Mouse (Mus musculus) megakaryocyte, embryonic 14.5 days (primary cell): ENCODE measurements at regions not wholly inside any gene's neighbourhood (a gene's known extent, or its start where the extent isn't known, plus 50 kb on each side); places are given as distances from the start of the nearest gene placed in this dataset.

Source experiments
- FLI1 ChIP-seq: IDR thresholded peaks from 2 replicates; pipeline ENCODE4 v1.6.1; 2012; ENCODE audit warnings: low read length, inconsistent platforms, mixed read lengths
- GATA1 ChIP-seq: IDR thresholded peaks from 3 replicates; pipeline ENCODE4 v1.6.1; 2012; ENCODE audit warnings: mixed read lengths, low read length, inconsistent platforms, borderline replicate concordance

GRCm38 (mm10) chr8:128212223-128212622 lies 146.2 kb upstream of the Nrp1 start:
- no peak for TF ChIP-seq FLI1
- TF ChIP-seq GATA1, result no peak
